Mouse (Mus musculus) liver, embryonic 14.5 days (tissue): ENCODE results near the gene Tmem178b.

Experiments used
- CTCF ChIP-seq: IDR thresholded peaks from 2 replicates; pipeline ENCODE4 v1.5.1; 2016; ENCODE audit warnings: antibody characterized with exemption, low read depth, control low read depth
- EP300 ChIP-seq: IDR thresholded peaks from 2 replicates; pipeline ENCODE4 v1.6.1; 2016; ENCODE audit warnings: antibody characterized with exemption, low read depth

GRCm38 (mm10) chr6:39915636-39916281 is 42.7 kb downstream of the Tmem178b start:
- no peak for TF ChIP-seq EP300
- no peak for TF ChIP-seq CTCF
